Mouse (Mus musculus) liver, postnatal 0 days (tissue): Measurements from ENCODE around the gene Lgals9. TPM values are rescaled to one million over a fixed set of nuclear protein-coding genes. Genes with fewer than 3 reads are reported as not detected.
A peak's percentile ranks its signal among the peaks of the same experiment; 100 is the strongest.

Source experiments
- ATAC-seq: fragments of 200-750 bp; cut with Nextera tagmentation; 2 replicates; pipeline ENCODE4 v1.8.0; 2017; ENCODE audit warnings: mild to moderate bottlenecking, moderate library complexity
- DNase-seq: peaks from one replicate; pipeline ENCODE4 v3.0.0-alpha.2; 2016
- H3K27ac ChIP-seq: fragments of 300-500 bp; sonication (generic); 2 replicates; pipeline ENCODE4 v1.5.1; 2014; ENCODE audit warnings: antibody characterized with exemption, moderate library complexity, mild to moderate bottlenecking, low read depth
- H3K27me3 ChIP-seq: fragments of 300-500 bp; sonication (generic); 2 replicates; pipeline ENCODE4 v1.6.1; 2014; ENCODE audit warnings: low read length, control low read depth, mixed read lengths; ENCODE audit not compliant: insufficient read depth
- H3K36me3 ChIP-seq: fragments of 300-500 bp; sonication (generic); replicated peaks from 2 replicates; pipeline ENCODE4 v1.6.1; 2014; ENCODE audit warnings: mild to moderate bottlenecking, control low read depth, low read length, moderate library complexity, mixed read lengths; ENCODE audit not compliant: insufficient read depth
- H3K4me1 ChIP-seq: fragments of 300-500 bp; sonication (generic); 2 replicates; pipeline ENCODE4 v1.6.1; 2014; ENCODE audit warnings: antibody characterized with exemption, mild to moderate bottlenecking, control low read depth; ENCODE audit not compliant: insufficient read depth
- H3K4me2 ChIP-seq: fragments of 300-500 bp; sonication (generic); 2 replicates; pipeline ENCODE4 v1.6.1; 2014; ENCODE audit warnings: low read depth, mild to moderate bottlenecking, low read length, moderate library complexity, mixed read lengths
- H3K4me3 ChIP-seq: fragments of 300-500 bp; sonication (generic); 2 replicates; pipeline ENCODE4 v1.5.1; 2014; ENCODE audit warnings: low read depth, low read length
- H3K9ac ChIP-seq: fragments of 300-500 bp; sonication (generic); replicated peaks from 2 replicates; pipeline ENCODE4 v1.6.1; 2014; ENCODE audit warnings: mild to moderate bottlenecking, moderate library complexity
- H3K9me3 ChIP-seq: fragments of 300-500 bp; sonication (generic); 2 replicates; pipeline ENCODE4 v1.6.1; 2016; ENCODE audit warnings: mild to moderate bottlenecking, control low read depth, low read length, mixed read lengths
- CTCF ChIP-seq: sonication (generic); IDR thresholded peaks from 2 replicates; pipeline ENCODE4 v1.5.1; 2016; ENCODE audit warnings: antibody characterized with exemption, low read depth
- EP300 ChIP-seq: IDR thresholded peaks from 2 replicates; pipeline ENCODE4 v1.6.1; 2016; ENCODE audit warnings: antibody characterized with exemption, low read depth, mild to moderate bottlenecking
- WGBS: fragments of 180-500 bp; shearing (Covaris S2); extraction: QIAGEN DNeasy Blood & Tissue Kit; methylation state at CpG from one replicate; pipeline ENCODE4 v1.1.7; 2014; ENCODE audit not compliant: insufficient replicate concordance; 5-methylcytosine and 5-hydroxymethylcytosine counted together
- polyA plus RNA-seq: library from polyadenylated mRNA; unstranded; fragments of >200 nt; fragmentation: Nextera tagmentation; extraction: Ambion mirVana; gene quantifications from 2 replicates; pipeline ENCODE4 v1.2.1, GENCODE M21; 2015

The Lgals9 gene
- polyA plus RNA-seq, 1 experiment from 2014 or later: 373 TPM

- no peaks in the 10 kb centered on the region for H3K27me3 ChIP-seq
- TF ChIP-seq CTCF: no peak
- no peak for TF ChIP-seq EP300
- no peak overlapping the region for H3K4me3 ChIP-seq
- DNase-seq: no peak
- WGBS: 71% methylated on average over 10 of the region's 10 CpGs
- H3K27ac ChIP-seq: no peak overlapping the region
- H3K4me2 ChIP-seq: no peak overlapping the region
- H3K9ac ChIP-seq: no peak overlapping the region
- no peak for ATAC-seq
- peaks cover 28% of the 10 kb centered on the region for H3K4me1 ChIP-seq
- no peaks in the 10 kb centered on the region for H3K9me3 ChIP-seq
- H3K36me3 ChIP-seq: no peaks in the 10 kb centered on the region
Measured at GRCm38 (mm10) chr11:78986311-78987002, 1.7 kb upstream of the Lgals9 start.

GRCm38 (mm10) chr11:78985505-78985904 lies 759 bp upstream of the Lgals9 start:
- DNase-seq: no peak
- no peak for TF ChIP-seq EP300
- TF ChIP-seq CTCF: no peak
- no peak for ATAC-seq
- Histone ChIP-seq H3K4me2 (peak overlapping the region; percentile 73), H3K9me3 (no peaks in the 10 kb centered on the region), H3K9ac (0 out of 2 replicates have a peak overlapping the region, but pooled peaks have one; percentile 73), H3K4me1 (peaks cover 32% of the 10 kb centered on the region), H3K27ac (peak overlapping the region; percentile 94), H3K4me3 (peak overlapping the region; percentile 69; the same call in 1 of the 2 replicates), H3K27me3 (no peaks in the 10 kb centered on the region), H3K36me3 (no peaks in the 10 kb centered on the region)

- whole genome bisulfite sequencing: 36% methylated on average over 7 of the region's 7 CpGs
- H3K36me3 ChIP-seq: peaks cover 2% of the 10 kb centered on the region
Measured at GRCm38 (mm10) chr11:78983539-78983938, 1.2 kb downstream of the Lgals9 start.

GRCm38 (mm10) chr11:78982513-78983291 lies 2.0 kb downstream of the Lgals9 start:
- peak; percentile 47 for DNase-seq
- peak overlapping the region; percentile 73 for H3K9ac ChIP-seq

More at GRCm38 (mm10) chr11:78983539-78983938, 1.2 kb downstream of the Lgals9 start:
- TF ChIP-seq CTCF: no peak
- TF ChIP-seq EP300: no peak
- Histone ChIP-seq H3K27ac (peak overlapping the region; percentile 94), H3K9me3 (no peaks in the 10 kb centered on the region), H3K4me1 (peaks cover 43% of the 10 kb centered on the region), H3K9ac (peak overlapping the region; percentile 73), H3K27me3 (no peaks in the 10 kb centered on the region), H3K4me3 (peak overlapping the region; percentile 69), H3K4me2 (peak overlapping the region; percentile 73)
- ATAC-seq (no peak), DNase-seq (no peak)

GRCm38 (mm10) chr11:78982042-78982441 lies 2.7 kb downstream of the Lgals9 start:
- ATAC-seq (peak; percentile 85), DNase-seq (peak; percentile 75)
- Histone ChIP-seq H3K27me3 (no peaks in the 10 kb centered on the region), H3K4me1 (peaks cover 49% of the 10 kb centered on the region), H3K27ac (peak overlapping the region; percentile 94), H3K36me3 (peaks cover 15% of the 10 kb centered on the region), H3K4me2 (peak overlapping the region; percentile 73), H3K4me3 (peak overlapping the region; percentile 69), H3K9ac (no peak overlapping the region), H3K9me3 (no peaks in the 10 kb centered on the region)
- TF ChIP-seq EP300 (peak; percentile 72), CTCF (no peak)
- 30% methylated on average over 2 of the region's 2 CpGs for WGBS

More at GRCm38 (mm10) chr11:78982513-78983291, 2.0 kb downstream of the Lgals9 start:
- TF ChIP-seq EP300: no peak
- Histone ChIP-seq H3K4me3 (peak overlapping the region; percentile 69), H3K4me2 (peak overlapping the region; percentile 73), H3K27me3 (no peaks in the 10 kb centered on the region), H3K9me3 (no peaks in the 10 kb centered on the region), H3K27ac (peak overlapping the region; percentile 94), H3K36me3 (peaks cover 8% of the 10 kb centered on the region), H3K4me1 (peaks cover 48% of the 10 kb centered on the region)
- 14% methylated on average over 12 of the region's 12 CpGs for WGBS
- ATAC-seq: peak; percentile 37

GRCm38 (mm10) chr11:78980083-78980634 lies 4.6 kb downstream of the Lgals9 start:
- peak overlapping the region; percentile 27 for H3K4me2 ChIP-seq
- TF ChIP-seq EP300 (peak; percentile 90), CTCF (no peak)
- DNase-seq (peak; percentile 16), ATAC-seq (no peak)
- WGBS: 52% methylated on average over 4 of the region's 4 CpGs
- peaks cover 46% of the 10 kb centered on the region for H3K4me1 ChIP-seq
- H3K27ac ChIP-seq: peak overlapping the region; percentile 79
- no peaks in the 10 kb centered on the region for H3K27me3 ChIP-seq
- peaks cover 33% of the 10 kb centered on the region for H3K36me3 ChIP-seq
- no peaks in the 10 kb centered on the region for H3K9me3 ChIP-seq
- no peak overlapping the region for H3K4me3 ChIP-seq
- no peak overlapping the region; the same call in 1 of the 2 replicates for H3K9ac ChIP-seq
